Mouse (Mus musculus): ENCODE results near the gene Pts. TPM values are rescaled to one million over a fixed set of nuclear protein-coding genes. Genes with fewer than 3 reads are reported as not detected.
A peak's percentile ranks its signal among the peaks of the same experiment; 100 is the strongest.

The Pts gene
- total and polyA plus RNA-seq, 2 experiments from 2014 or later = 82.3 to 116 TPM

- H3K27me3 ChIP-seq (ENCODE audit: insufficient read depth, low read length) = no peaks in the 10 kb centered on the region
- H3K9ac ChIP-seq (replicated peaks; ENCODE audit: low read length, poor library complexity, severe bottlenecking) = no peak overlapping the region
- no peak for TF ChIP-seq CTCF (IDR thresholded peaks at IDR 0.05)
- no peaks in the 10 kb centered on the region for H3K36me3 ChIP-seq (ENCODE audit: insufficient read depth, low read length)
- H3K27ac ChIP-seq (ENCODE audit: low read depth, low read length) = no peak overlapping the region
- no peaks in the 10 kb centered on the region for H3K9me3 ChIP-seq (ENCODE audit: low read length)
- DNase-seq (ENCODE audit: low spot score) = no peak
- WGBS = 77% methylated on average over 5 of the region's 5 CpGs
- H3K4me2 ChIP-seq (ENCODE audit: low read depth, low read length, poor library complexity, severe bottlenecking) = no peak overlapping the region
- H3K4me1 ChIP-seq (ENCODE audit: insufficient read depth, low read length) = peaks cover 6% of the 10 kb centered on the region; the same call in 1 of the 2 replicates
- H3K4me3 ChIP-seq (ENCODE audit: low read depth, low read length) = no peak overlapping the region
- no peak for ATAC-seq (ENCODE audit: low FRiP score)
These were observed 2.9 kb downstream of the Pts start for GRCm38 (mm10) chr9:50525585-50525984.

- H3K4me2 ChIP-seq (ENCODE audit: low read depth, low read length, poor library complexity, severe bottlenecking) = no peak overlapping the region
- no peak overlapping the region for H3K9ac ChIP-seq (replicated peaks; ENCODE audit: low read length, poor library complexity, severe bottlenecking)
- no peak overlapping the region for H3K27ac ChIP-seq (ENCODE audit: low read depth, low read length)
- no peaks in the 10 kb centered on the region for H3K27me3 ChIP-seq (ENCODE audit: insufficient read depth, low read length)
- DNase-seq (ENCODE audit: low spot score) = no peak
- H3K4me1 ChIP-seq (ENCODE audit: insufficient read depth, low read length) = peaks cover 6% of the 10 kb centered on the region; the same call in 1 of the 2 replicates
- ATAC-seq (ENCODE audit: low FRiP score) = no peak
- H3K4me3 ChIP-seq (ENCODE audit: low read depth, low read length) = no peak overlapping the region
- H3K36me3 ChIP-seq (ENCODE audit: insufficient read depth, low read length) = no peaks in the 10 kb centered on the region
- no peak for TF ChIP-seq CTCF (IDR thresholded peaks at IDR 0.05)
- H3K9me3 ChIP-seq (ENCODE audit: low read length) = no peaks in the 10 kb centered on the region
- 95% methylated on average over 5 of the region's 5 CpGs for WGBS
These were observed 3.6 kb downstream of the Pts start for GRCm38 (mm10) chr9:50524936-50525335.

- no peak for TF ChIP-seq CTCF (IDR thresholded peaks at IDR 0.05)
- no peaks in the 10 kb centered on the region for H3K36me3 ChIP-seq (ENCODE audit: insufficient read depth, low read length)
- no peak overlapping the region for H3K4me2 ChIP-seq (ENCODE audit: low read depth, low read length, poor library complexity, severe bottlenecking)
- H3K4me1 ChIP-seq (ENCODE audit: insufficient read depth, low read length) = peaks cover 1% of the 10 kb centered on the region; the same call in 1 of the 2 replicates
- no peaks in the 10 kb centered on the region for H3K9me3 ChIP-seq (ENCODE audit: low read length)
- DNase-seq (ENCODE audit: low spot score) (no peak), ATAC-seq (ENCODE audit: low FRiP score) (no peak)
- H3K9ac ChIP-seq (replicated peaks; ENCODE audit: low read length, poor library complexity, severe bottlenecking) = no peak overlapping the region
- no peak overlapping the region for H3K4me3 ChIP-seq (ENCODE audit: low read depth, low read length)
- 90% methylated on average over 5 of the region's 5 CpGs for WGBS
- no peak overlapping the region for H3K27ac ChIP-seq (ENCODE audit: low read depth, low read length)
- H3K27me3 ChIP-seq (ENCODE audit: insufficient read depth, low read length) = no peaks in the 10 kb centered on the region
These were observed 6.0 kb downstream of the Pts start for GRCm38 (mm10) chr9:50522574-50522973.

GRCm38 (mm10) chr9:50521562-50521961 lies 7.0 kb downstream of the Pts start:
- Histone ChIP-seq H3K4me3 (ENCODE audit: low read depth, low read length) (no peak overlapping the region), H3K9me3 (ENCODE audit: low read length) (no peaks in the 10 kb centered on the region), H3K27me3 (ENCODE audit: insufficient read depth, low read length) (no peaks in the 10 kb centered on the region), H3K4me1 (ENCODE audit: insufficient read depth, low read length) (no peaks in the 10 kb centered on the region), H3K9ac (replicated peaks; ENCODE audit: low read length, poor library complexity, severe bottlenecking) (no peak overlapping the region), H3K27ac (ENCODE audit: low read depth, low read length) (no peak overlapping the region), H3K36me3 (ENCODE audit: insufficient read depth, low read length) (no peaks in the 10 kb centered on the region), H3K4me2 (ENCODE audit: low read depth, low read length, poor library complexity, severe bottlenecking) (no peak overlapping the region)
- 62% methylated on average over 2 of the region's 2 CpGs for WGBS
- DNase-seq (ENCODE audit: low spot score) (no peak), ATAC-seq (ENCODE audit: low FRiP score) (no peak)
- 0 out of 2 replicates have a peak, but pooled peaks have one; percentile 4 for TF ChIP-seq CTCF (IDR thresholded peaks at IDR 0.05)

- no peaks in the 10 kb centered on the region for H3K27me3 ChIP-seq (ENCODE audit: insufficient read depth, low read length)
- ATAC-seq (ENCODE audit: low FRiP score) (no peak), DNase-seq (ENCODE audit: low spot score) (no peak)
- H3K27ac ChIP-seq (ENCODE audit: low read depth, low read length) = no peak overlapping the region
- H3K4me3 ChIP-seq (ENCODE audit: low read depth, low read length) = no peak overlapping the region
- WGBS = 85% methylated on average over 6 of the region's 6 CpGs
- H3K4me1 ChIP-seq (ENCODE audit: insufficient read depth, low read length) = no peaks in the 10 kb centered on the region
- H3K36me3 ChIP-seq (ENCODE audit: insufficient read depth, low read length) = no peaks in the 10 kb centered on the region
- H3K9ac ChIP-seq (replicated peaks; ENCODE audit: low read length, poor library complexity, severe bottlenecking) = no peak overlapping the region
- TF ChIP-seq CTCF (IDR thresholded peaks at IDR 0.05) = no peak
- H3K9me3 ChIP-seq (ENCODE audit: low read length) = no peaks in the 10 kb centered on the region
- H3K4me2 ChIP-seq (ENCODE audit: low read depth, low read length, poor library complexity, severe bottlenecking) = no peak overlapping the region
These were observed 7.8 kb downstream of the Pts start for GRCm38 (mm10) chr9:50520748-50521147.

GRCm38 (mm10) chr9:50518781-50519180 lies 9.7 kb downstream of the Pts start:
- Histone ChIP-seq H3K9me3 (ENCODE audit: low read length) (no peaks in the 10 kb centered on the region), H3K27me3 (ENCODE audit: insufficient read depth, low read length) (no peaks in the 10 kb centered on the region), H3K27ac (ENCODE audit: low read depth, low read length) (no peak overlapping the region), H3K4me3 (ENCODE audit: low read depth, low read length) (no peak overlapping the region), H3K4me1 (ENCODE audit: insufficient read depth, low read length) (no peaks in the 10 kb centered on the region), H3K9ac (replicated peaks; ENCODE audit: low read length, poor library complexity, severe bottlenecking) (no peak overlapping the region), H3K36me3 (ENCODE audit: insufficient read depth, low read length) (no peaks in the 10 kb centered on the region), H3K4me2 (ENCODE audit: low read depth, low read length, poor library complexity, severe bottlenecking) (no peak overlapping the region)
- DNase-seq (ENCODE audit: low spot score) = no peak
- 9% methylated on average over 2 of the region's 2 CpGs for WGBS
- peak; percentile 54 for TF ChIP-seq CTCF (IDR thresholded peaks at IDR 0.05)
- no peak for ATAC-seq (ENCODE audit: low FRiP score)

Data from midbrain, postnatal 0 days (tissue).